Mouse (Mus musculus): ENCODE data around the gene Ubald2. TPM values are rescaled to one million over a fixed set of nuclear protein-coding genes. Genes with fewer than 3 reads are reported as not detected.
"Not testable (repeated sequence)": the region's sequence is repeated elsewhere in the genome, so short reads cannot be mapped to it uniquely, and the experiment has no call there.

Ubald2 gene
- total RNA-seq (2014; fragmentation: Nextera tagmentation) (49.9 and 62.5 TPM in 2 replicates), total RNA-seq (2017) (45.8 and 46.4 TPM in 2 replicates)

DNA sequence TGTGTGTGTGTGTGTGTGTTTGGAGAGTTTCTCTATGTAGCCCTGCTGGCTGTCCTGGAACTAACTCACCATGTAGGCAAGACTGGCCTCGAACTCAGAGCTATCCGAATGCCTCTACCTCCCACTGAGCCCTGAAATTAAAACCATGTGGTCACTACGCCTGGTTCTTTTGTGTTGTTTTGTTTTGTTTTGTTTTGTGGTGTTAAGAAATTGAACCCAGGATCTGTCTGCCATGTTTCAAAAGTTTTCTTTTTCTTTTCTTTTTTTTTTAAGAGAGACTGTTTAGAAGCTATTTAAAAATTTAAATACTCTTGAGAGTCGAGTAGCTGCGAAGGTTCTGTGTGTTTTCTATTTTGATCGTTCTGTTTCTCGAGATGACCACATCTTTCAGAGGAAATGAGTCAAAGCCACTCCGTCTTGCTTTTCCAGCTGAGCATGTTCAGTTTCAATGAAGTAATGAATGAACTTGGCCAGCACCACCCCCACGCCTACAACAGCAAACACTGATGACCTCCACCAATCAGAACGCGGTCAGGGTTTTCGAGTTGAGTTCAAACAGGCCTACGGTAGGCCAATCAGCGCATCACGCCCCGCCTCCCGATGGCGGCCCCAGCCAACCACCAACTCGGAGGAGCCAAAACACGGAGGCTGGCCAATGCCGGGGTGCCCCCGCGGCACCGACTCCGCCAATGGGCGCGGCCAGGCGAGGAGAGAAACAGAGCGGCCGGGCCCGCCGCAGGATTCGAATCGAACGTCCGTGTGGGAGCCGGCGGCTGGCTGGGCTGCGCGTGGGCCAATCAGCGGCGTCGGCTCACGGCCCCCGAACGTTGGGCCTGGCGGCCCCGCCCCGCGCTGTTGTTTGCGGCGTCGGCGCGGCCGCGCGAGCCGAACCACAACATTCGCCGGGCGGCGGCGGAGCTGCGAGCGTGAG, at the start of gene Ubald2:
Gene Ubald2 (plus strand): TSS at position 739 of the 931 bp plus-strand sequence.
- peak; percentile 76 for ATAC-seq (replicated peaks; ENCODE audit: poor library complexity, severe bottlenecking)

GRCm38 (mm10) chr11:116384171-116384570, 49.7 kb upstream of the Ubald2 start:
- ATAC-seq (replicated peaks; ENCODE audit: poor library complexity, severe bottlenecking): no peak

DNA sequence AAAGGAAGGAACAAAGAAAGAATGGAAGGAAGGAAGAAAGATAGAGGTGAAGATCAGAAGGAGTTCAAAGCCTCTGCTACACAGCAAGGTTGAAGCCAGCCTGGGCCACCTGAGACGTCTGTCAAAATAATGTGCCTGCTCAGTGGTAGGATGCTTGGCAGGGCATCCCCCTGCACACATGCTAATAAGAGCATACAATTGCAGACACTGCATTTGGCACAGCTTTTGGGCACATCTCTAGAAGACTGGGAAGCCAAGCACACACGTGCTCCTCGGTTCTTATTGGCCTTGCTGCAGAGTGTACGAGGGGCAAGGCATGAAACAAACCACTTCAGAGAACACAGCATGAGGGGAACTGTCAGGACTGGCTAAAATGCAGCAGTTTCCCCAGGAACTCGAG, 47.9 kb upstream of the Ubald2 start:
- no peak for ATAC-seq (replicated peaks; ENCODE audit: poor library complexity, severe bottlenecking)

DNA sequence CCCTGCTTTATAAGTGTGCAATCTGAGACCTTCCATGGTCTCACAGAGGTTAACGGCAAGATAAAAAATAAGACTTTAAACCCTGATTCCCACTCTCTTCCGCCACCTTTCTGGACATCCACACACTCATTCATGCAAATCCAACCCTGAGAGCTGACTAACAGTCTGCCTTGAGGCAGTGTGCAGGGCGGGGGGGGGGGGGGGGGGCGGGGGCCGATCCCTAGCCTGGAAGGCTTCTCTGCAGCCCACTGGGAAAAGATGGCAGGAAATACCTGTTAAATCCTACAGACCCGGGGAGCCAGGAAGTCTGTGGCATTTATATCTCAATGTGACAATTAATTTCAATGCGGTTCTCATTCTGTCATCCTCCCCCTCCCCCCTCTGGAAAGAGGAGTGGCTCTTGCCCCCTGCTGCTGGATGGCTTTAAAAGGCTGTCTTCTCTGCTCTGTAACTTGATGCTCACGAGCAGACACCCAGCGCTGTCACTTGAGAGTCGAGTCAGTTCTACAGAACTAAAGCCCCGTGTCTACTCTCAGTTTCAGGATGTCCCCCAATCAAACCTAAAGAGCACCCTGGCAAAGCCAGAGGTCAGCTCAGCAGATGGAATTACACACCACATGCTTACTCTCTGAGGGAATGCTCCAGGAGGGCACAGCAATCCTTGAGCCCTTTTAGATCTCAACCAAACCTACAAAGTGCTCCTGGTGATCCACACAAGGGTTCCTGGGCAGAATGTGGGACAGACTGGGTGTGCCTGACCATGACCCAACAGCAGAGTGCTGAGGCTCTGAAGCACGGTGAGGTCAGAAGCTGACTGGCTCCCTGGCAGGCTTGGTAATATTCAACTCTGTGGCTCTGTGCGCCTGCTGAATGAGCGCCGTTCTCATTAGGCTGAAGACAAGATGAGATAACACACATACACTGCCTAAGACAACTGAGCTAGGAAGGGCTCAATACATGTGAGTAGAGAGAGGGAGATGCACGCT, 46.5 kb upstream of the Ubald2 start:
- no peak for ATAC-seq (replicated peaks; ENCODE audit: poor library complexity, severe bottlenecking)

DNA sequence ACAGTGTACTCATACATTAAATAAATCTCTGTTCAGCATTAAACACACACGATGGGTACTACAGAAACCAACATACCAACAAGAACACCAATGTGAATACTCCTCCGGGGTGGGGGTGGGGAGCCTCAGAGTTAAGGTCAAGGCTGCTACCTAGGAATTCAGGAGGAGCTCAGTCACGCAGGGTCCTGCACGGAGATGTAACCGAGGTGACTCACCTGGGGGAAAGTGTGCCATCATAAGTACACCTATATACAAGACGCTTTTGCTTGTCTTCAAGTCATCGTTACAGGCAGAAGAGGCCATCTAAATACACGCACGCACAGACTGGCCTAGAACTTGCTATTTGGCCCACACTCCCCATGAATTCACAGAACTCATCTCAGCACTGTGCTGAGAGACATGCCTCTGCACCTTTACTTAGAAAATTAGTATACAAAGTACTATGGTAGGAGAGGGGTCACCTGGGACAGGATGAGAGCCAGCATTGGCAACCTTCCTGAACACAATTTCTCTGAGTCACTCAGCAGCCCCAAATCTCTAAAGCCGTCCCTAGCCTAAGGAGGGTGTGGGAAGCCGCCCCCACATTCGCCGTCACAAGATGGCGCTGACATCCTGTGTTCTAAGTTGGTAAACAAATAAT, 44.9 kb upstream of the Ubald2 start:
- peak; percentile 75 for ATAC-seq (replicated peaks; ENCODE audit: poor library complexity, severe bottlenecking)

DNA sequence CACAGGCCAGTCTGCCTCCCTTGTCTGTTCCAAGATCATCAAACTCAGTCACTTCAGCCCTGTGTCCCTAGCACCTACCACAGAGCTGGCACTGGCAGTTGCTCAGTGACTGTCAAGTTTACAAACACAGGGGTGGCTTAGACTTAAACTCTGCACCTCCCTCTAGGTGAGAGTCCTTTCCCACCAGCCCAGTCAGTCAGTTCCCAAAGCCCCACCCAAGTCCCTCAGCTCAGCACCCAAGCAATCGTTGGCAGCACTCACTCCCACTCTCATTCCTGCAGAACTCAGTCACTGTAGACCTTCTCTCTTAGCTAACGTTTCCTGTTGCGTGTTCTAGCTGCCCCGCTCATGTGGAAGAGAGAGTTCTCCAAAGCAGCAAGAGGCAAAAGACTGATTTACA, 39.1 kb upstream of the Ubald2 start:
- peak; percentile 63 for ATAC-seq (replicated peaks; ENCODE audit: poor library complexity, severe bottlenecking)

DNA sequence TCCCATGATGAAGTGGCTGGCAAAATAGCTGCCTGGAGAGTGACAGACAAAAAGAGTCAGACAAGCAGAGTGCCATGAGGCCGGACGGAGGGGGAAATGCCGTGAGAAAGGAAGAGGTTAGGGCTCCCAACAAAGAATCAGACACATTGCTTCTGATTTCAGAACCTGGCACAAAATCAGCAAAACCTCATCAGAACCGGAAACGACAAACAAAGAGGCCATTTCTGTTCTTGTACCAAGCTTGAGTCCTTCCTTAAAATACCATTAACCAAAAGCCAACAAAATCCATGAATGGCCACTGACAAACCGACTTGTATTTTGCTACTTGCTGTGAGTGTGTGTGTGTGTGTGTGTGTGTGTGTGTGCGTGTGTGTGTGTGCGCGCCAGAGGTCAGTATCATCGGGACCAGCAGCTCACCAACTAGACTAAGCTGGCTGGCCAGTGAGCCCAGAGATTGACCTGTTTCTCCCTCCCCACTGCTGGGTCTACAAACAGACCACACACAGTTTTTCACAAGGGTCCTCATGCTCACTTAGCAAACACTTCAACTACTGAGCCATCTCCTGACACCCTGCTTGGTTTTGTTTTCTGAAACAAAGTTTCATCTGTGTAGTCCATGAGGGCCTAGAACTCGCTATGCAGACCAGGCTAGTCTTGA, 37.5 kb upstream of the Ubald2 start:
- ATAC-seq (replicated peaks; ENCODE audit: poor library complexity, severe bottlenecking): no peak

GRCm38 (mm10) chr11:116396934-116397330, 37.0 kb upstream of the Ubald2 start:
- ATAC-seq (replicated peaks; ENCODE audit: poor library complexity, severe bottlenecking): no peak

- peak; percentile 53 for ATAC-seq (replicated peaks; ENCODE audit: poor library complexity, severe bottlenecking)
These were observed 36.2 kb upstream of the Ubald2 start for GRCm38 (mm10) chr11:116397517-116398347.

- ATAC-seq (replicated peaks; ENCODE audit: poor library complexity, severe bottlenecking): no peak
These were observed 35.6 kb upstream of the Ubald2 start for GRCm38 (mm10) chr11:116398348-116398677.

DNA sequence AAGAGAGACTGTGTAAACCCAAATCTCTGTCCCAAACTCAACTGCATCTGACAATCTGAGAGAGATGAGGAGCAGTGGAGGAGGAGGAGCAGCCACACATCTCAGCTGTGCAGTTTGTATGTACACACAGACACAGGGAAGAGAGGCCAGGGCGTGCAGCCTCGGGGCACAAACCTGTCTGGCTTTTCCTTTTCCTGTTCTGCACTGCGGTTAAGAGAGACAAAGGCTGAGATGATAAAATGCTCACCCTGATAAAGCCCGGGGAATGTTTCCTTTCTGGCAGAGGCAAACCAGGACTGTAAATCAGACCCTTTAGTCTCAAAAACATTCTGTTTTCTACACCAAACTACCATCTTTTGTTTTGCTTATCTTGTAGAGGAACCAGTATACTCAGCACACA, 33.3 kb upstream of the Ubald2 start:
- 0 out of 2 replicates have a peak, but pooled peaks have one; percentile 31 for ATAC-seq (replicated peaks; ENCODE audit: poor library complexity, severe bottlenecking)

DNA sequence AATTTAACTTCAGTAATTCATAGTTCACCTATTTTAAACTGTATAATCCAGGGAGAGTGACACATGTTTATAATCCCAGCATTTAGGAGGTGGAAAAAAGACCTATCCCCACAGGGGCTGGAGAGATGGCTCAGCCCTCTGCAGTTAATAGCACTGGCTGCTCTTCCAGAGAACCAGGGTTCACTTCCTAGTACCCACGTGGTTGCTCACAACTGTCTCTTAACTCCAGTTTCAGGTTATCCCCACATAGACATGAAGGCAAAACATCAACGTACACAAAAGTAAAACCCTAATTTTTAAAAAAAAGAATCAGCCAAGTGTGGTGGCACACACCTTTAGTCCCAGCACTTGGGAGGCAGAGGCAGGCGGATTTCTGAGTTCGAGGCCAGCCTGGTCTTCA, 28.3 kb upstream of the Ubald2 start:
- ATAC-seq (replicated peaks; ENCODE audit: poor library complexity, severe bottlenecking): no peak

GRCm38 (mm10) chr11:116406231-116406728, 27.6 kb upstream of the Ubald2 start:
- peak; percentile 77 for ATAC-seq (replicated peaks; ENCODE audit: poor library complexity, severe bottlenecking)

DNA sequence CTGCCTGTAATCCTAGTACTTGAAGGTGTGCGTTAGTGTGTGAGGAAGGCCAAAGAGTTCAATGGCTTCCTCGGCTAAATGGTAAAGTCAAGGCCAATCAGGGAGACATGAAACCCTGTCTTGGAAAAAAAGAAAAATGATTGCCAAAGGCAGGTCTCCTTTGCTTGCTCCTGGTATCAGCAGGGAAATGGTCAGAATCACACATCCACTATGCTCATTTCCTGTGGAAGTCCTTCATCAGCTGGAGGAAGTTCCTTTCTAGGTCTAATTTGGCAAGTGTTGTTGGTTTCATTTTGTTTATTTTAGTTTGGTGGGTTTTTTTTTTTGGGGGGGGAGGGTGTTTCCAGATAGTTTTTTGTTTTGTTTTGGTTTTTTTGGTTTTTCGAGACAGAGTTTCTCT, 24.9 kb upstream of the Ubald2 start:
- no peak for ATAC-seq (replicated peaks; ENCODE audit: poor library complexity, severe bottlenecking)

DNA sequence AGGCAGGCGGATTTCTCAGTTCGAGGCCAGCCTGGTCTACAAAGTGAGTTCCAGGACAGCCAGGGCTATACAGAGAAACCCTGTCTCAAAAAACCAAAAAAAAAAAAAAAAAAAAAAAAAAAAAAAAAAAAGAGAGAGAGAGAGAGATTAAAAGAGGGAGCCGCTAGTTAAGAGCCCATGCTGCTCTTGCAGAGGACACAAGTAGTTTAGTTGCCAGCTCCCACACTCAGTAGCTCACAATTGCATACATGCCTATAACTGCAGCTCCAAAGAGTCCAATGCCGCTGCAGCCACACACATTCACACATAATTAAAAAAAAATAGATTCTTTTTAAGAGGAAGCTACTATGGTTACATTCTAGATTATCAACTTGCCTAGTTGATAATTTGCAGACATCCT, 23.5 kb upstream of the Ubald2 start:
- ATAC-seq (replicated peaks; ENCODE audit: poor library complexity, severe bottlenecking): not testable (repeated sequence)

DNA sequence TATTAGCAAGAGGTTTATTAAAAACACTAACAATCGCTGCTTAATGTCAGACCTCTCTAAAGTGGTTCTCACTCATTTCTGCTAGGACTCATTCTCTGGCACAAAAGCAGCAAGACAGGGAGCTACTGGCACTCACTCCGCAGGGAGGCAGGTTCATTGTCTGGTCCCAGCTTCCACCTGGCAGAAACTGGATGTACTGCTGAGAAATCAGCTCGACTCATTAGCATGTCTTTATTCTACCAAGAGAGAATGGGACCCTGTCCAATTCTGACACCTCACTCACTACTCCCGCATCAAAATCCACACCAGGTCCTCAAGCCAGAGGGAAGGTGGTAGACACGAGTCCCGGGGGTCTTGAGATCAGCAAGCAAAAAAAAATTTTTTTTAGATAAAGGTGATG, 22.3 kb upstream of the Ubald2 start:
- ATAC-seq (replicated peaks; ENCODE audit: poor library complexity, severe bottlenecking): no peak

DNA sequence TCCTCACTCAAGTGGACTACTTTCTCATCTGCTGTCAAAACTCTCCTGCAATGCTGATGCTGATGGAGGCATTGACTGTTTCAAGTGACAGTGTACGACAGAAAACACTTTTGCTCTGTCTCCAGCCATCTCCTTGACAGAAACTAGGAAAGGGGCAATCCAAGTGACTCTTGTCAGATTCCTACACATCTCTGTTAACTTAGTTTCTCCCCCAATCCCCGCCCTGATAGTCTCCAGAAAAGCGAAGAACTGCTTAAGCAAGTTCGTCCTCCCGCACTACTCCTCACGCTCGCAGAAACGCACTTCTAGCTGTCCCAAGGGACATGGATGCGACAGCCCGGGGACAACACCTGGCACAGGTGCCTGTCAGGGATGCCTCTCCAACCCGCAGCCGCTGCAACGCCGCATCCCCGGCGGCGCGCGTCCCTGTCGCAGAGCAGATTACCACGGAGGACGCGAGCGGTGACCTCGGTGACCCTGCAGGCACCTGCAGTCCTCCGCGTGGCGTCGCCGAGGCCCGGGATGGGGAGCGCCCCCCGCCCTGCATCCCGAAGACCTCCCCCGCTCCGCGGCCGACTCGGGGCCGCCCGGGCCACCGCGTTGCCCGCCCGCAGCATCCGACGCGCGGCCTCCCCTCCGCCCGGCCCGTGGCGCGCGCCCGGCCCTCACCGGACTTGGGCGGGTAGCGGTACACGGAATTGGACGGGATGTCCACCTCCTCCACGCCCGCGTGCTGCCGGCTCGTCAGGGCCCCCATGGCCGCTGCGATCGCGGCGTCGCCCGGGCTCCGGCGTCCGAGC, 21.7 kb upstream of the Ubald2 start:
- 0 out of 2 replicates have a peak, but pooled peaks have one; percentile 3 for ATAC-seq (replicated peaks; ENCODE audit: poor library complexity, severe bottlenecking)
